Mouse (Mus musculus) E14TG2a.4 (cell line): Measurements from ENCODE around the gene Mrps12.
A peak's percentile ranks its signal among the peaks of the same experiment; 100 is the strongest.

Experiments
- H3K27me3 ChIP-seq: 2 replicates; pipeline ENCODE4 v1.6.1; 2014; ENCODE audit warnings: low read length, control low read depth; ENCODE audit not compliant: insufficient read depth
- H3K36me3 ChIP-seq: 2 replicates; pipeline ENCODE4 v1.6.1; 2014; ENCODE audit warnings: low read length, control low read depth; ENCODE audit not compliant: insufficient read depth
- H3K4me1 ChIP-seq: replicated peaks from 2 replicates; pipeline ENCODE4 v1.6.1; 2014; ENCODE audit warnings: low read depth, low read length, control low read depth
- H3K4me3 ChIP-seq: replicated peaks from 2 replicates; pipeline ENCODE4 v1.5.1; 2014; ENCODE audit warnings: mild to moderate bottlenecking, low read length
- H3K9me3 ChIP-seq: 2 replicates; pipeline ENCODE4 v1.6.1; 2014; ENCODE audit warnings: low read length, control low read depth
- CTCF ChIP-seq: conservative IDR thresholded peaks from 2 replicates; pipeline ENCODE4 v1.5.1; 2014; ENCODE audit warnings: low read length
- NANOG ChIP-seq: IDR thresholded peaks from 2 replicates; pipeline ENCODE4 v1.6.1; 2014; ENCODE audit warnings: borderline replicate concordance, low read length, mixed read lengths
- POU5F1 ChIP-seq: IDR thresholded peaks from 2 replicates; pipeline ENCODE4 v1.6.1; 2014; ENCODE audit warnings: low read length, borderline replicate concordance

The Mrps12 gene

DNA sequence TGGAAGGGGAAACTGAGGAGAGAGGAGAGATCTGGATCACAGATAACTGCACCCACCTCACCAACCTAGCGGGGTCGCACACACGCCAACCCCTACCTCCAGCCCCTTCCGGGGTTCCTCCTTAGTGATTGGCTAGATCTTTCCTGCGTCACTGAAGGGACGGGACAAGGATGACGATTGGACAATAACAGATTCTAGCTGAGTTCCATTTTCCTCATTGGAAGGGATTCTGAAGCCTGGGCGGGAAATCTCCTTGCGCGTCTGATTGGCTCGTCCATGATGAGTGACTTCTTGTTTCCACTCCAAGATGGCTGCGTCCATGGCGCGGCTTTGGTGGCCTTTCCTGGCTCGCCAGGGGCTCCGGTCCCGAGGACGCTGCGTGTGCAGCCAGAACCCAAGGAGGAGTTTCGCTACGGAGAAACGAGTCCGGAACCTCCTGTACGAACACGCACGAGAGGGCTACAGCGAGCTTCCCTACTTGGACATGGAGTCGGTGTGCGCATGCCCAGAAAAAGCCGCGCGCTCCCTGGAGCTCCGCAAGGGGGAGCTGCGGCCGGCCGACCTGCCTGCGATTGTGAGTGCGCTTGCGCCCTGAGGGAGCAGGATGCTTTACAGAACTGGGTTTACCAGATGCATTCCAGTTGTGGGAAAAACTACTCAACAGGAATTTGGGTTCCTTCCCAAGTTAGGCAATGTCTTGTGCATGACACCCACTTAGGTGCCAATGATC is at the start of gene Mrps12, which contains the start of gene Sars2:
Gene Mrps12, minus strand, starts transcription at position 112 of the 730 bp plus-strand sequence.
Gene Sars2, plus strand, starts transcription at position 284 of the 730 bp plus-strand sequence.
- Histone ChIP-seq H3K9me3 (no peaks in the 10 kb centered on the region), H3K27me3 (no peaks in the 10 kb centered on the region), H3K4me1 (peaks cover 49% of the 10 kb centered on the region), H3K4me3 (peak within 1 kb of the TSS; percentile 98), H3K36me3 (peaks cover 66% of the 10 kb centered on the region)
- TF ChIP-seq CTCF, result peak; percentile 50
- TF ChIP-seq POU5F1, result no peak

- Histone ChIP-seq H3K27me3 (no peaks in the 10 kb centered on the region), H3K36me3 (no peaks in the 10 kb centered on the region; the same call in 1 of the 2 replicates), H3K9me3 (no peaks in the 10 kb centered on the region), H3K4me3 (peak overlapping the region; percentile 68), H3K4me1 (peaks cover 62% of the 10 kb centered on the region)
- TF ChIP-seq NANOG (no peak), CTCF (no peak; the same call in 1 of the 2 replicates), POU5F1 (no peak)
Observed at GRCm38 (mm10) chr7:28790066-28790806, 48.6 kb upstream of the Mrps12 start.

GRCm38 (mm10) chr7:28789235-28789634 is 47.6 kb upstream of the Mrps12 start:
- Histone ChIP-seq H3K36me3 (no peaks in the 10 kb centered on the region; the same call in 1 of the 2 replicates), H3K27me3 (no peaks in the 10 kb centered on the region), H3K4me1 (peaks cover 60% of the 10 kb centered on the region), H3K9me3 (no peaks in the 10 kb centered on the region), H3K4me3 (peak overlapping the region; percentile 68)
- TF ChIP-seq NANOG, result no peak
- TF ChIP-seq CTCF, result no peak
- TF ChIP-seq POU5F1, result no peak

DNA sequence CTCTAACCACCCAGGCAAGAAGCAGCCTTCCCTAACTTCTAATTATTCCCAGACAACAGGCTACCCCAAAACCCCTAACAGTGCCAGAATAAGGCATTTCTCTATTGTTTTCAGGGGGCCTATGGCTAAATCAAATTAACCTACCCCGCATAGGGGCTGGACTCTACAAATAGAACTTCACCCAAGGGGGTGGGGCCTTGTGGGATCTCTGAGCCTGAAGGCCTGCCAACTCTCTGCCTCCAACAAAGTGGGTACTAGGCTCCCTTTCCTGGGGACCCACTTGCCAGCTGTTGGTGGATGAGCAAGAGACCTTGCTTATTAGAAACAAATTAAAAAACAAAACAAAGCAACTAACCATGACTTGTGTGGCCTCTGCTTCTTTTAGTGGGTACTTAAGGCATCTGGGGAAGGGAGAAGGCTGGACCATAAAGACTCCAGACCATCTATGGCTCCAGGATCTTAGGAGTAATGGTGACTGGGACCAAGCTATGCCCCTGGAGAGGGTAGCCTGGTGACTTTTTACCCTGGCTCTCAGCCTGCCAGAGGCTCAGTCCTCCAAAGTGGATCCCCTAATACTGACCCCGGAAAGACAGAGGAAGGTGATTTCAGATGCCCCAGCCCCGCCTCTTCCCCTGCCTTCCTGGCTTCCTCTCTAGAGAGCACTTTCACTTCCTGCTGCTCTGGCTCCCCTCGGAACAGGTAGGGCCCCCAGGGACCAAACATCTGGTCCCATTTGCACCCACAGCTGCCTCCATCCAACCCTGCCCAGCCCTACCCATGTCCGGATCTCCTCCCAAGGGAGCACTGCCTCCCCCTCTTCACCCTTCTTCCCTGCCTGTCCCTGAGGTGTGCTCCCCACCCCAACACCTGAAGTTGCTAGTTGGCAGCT is 46.9 kb upstream of the Mrps12 start, which contains the start of gene Rinl:
Gene Rinl, plus strand, starts transcription at position 663 of the 889 bp plus-strand sequence.
- Histone ChIP-seq H3K36me3 (no peaks in the 10 kb centered on the region; the same call in 1 of the 2 replicates), H3K27me3 (no peaks in the 10 kb centered on the region)
- TF ChIP-seq POU5F1 (no peak), CTCF (no peak), NANOG (no peak)

GRCm38 (mm10) chr7:28787884-28788283 is 46.3 kb upstream of the Mrps12 start:
- peaks cover 64% of the 10 kb centered on the region for H3K4me1 ChIP-seq
- H3K36me3 ChIP-seq, result no peaks in the 10 kb centered on the region; the same call in 1 of the 2 replicates
- TF ChIP-seq CTCF, result no peak
- TF ChIP-seq POU5F1, result no peak
- no peak for TF ChIP-seq NANOG
- no peaks in the 10 kb centered on the region for H3K27me3 ChIP-seq
- no peaks in the 10 kb centered on the region for H3K9me3 ChIP-seq
- H3K4me3 ChIP-seq, result no peak overlapping the region

More for the DNA sequence above, 46.9 kb upstream of the Mrps12 start, which contains the start of gene Rinl:
- Histone ChIP-seq H3K4me3 (peak within 1 kb of the TSS; percentile 68), H3K4me1 (peaks cover 60% of the 10 kb centered on the region), H3K9me3 (no peaks in the 10 kb centered on the region)

GRCm38 (mm10) chr7:28785161-28785560 is 43.5 kb upstream of the Mrps12 start:
- H3K4me1 ChIP-seq, result peaks cover 58% of the 10 kb centered on the region
- TF ChIP-seq NANOG (no peak), POU5F1 (no peak), CTCF (no peak)
- no peaks in the 10 kb centered on the region for H3K9me3 ChIP-seq
- no peak overlapping the region for H3K4me3 ChIP-seq
- H3K36me3 ChIP-seq, result no peaks in the 10 kb centered on the region; the same call in 1 of the 2 replicates
- no peaks in the 10 kb centered on the region for H3K27me3 ChIP-seq

DNA sequence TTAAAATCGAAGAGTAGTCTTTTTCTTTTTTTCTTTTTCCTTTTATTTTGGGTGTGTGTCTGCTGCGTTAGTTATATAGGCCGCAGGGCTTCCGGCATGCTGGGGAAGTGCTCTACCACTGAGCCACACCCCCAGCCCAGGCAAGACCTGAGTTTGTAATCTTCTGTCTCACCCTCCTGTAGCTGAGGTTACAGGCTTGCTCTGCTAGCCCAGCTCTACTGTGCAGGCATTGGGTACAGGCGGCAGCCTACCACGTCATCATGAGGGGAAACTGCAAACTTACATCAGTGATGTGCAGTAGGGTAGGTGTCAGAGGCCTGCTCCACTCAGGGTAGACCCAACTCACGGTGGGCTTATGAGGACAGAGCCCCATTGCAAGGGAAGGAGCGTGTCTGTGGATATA is 39.6 kb upstream of the Mrps12 start:
- Histone ChIP-seq H3K36me3 (peaks cover 4% of the 10 kb centered on the region; the same call in 1 of the 2 replicates), H3K27me3 (no peaks in the 10 kb centered on the region), H3K9me3 (no peaks in the 10 kb centered on the region), H3K4me3 (no peak overlapping the region), H3K4me1 (peaks cover 52% of the 10 kb centered on the region)
- TF ChIP-seq CTCF, result no peak
- no peak for TF ChIP-seq NANOG
- TF ChIP-seq POU5F1, result no peak

DNA sequence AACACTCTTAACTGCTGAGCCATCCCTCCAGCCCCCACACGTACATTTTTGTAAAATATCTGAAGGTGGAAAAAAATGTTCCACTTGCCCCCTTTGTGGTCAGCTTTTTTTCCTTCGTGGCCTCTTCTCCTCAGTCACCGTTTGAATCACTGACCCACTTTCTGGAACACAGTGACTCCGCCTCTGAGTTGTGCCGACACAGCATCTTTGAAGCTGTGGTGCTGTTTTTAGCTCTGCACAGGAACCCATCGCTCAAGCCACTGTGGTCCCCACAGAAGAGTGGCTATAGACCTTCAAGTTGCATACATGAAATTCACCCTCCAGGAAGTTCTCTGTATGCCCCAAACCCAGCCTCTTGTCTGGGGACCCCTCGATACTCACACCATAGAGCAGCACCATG is 39.2 kb upstream of the Mrps12 start:
- peaks cover 53% of the 10 kb centered on the region for H3K4me1 ChIP-seq
- H3K4me3 ChIP-seq, result no peak overlapping the region
- no peaks in the 10 kb centered on the region for H3K27me3 ChIP-seq
- no peaks in the 10 kb centered on the region for H3K9me3 ChIP-seq
- no peak for TF ChIP-seq CTCF
- no peak for TF ChIP-seq POU5F1
- no peak for TF ChIP-seq NANOG
- peaks cover 4% of the 10 kb centered on the region; the same call in 1 of the 2 replicates for H3K36me3 ChIP-seq
